11 mouse cellular contexts compared by ENCODE assay signal in genomic region chr5:75976696-75977095, GRCm38 (mm10). TPM values are rescaled to one million over a fixed set of nuclear protein-coding genes. Genes with fewer than 3 reads are reported as not detected.
DNase-seq lines count a peak whose midpoint lies in the region; ATAC-seq and TF ChIP-seq lines count a peak whose summit lies in the region.
"Had no signal": no experiment of that assay in that cellular context is flagged by ENCODE, and none has a peak within 500 bp of the region (broad histone marks: within the 10 kb centered on the region; RNA-seq: fewer than 3 reads in every experiment).

No protein-coding gene starts in this region.

- H3K4me3 ChIP-seq in lung, adult 2 months (replicated peaks; ENCODE audit: extremely low read depth, low read depth, low read length), result peak overlapping the region; percentile 69
- H3K4me3 ChIP-seq in forebrain, postnatal 0 days (ENCODE audit: low read depth, low read length), result 0 out of 2 replicates have a peak overlapping the region, but pooled peaks have one; percentile 55
- peak overlapping the region; percentile 14 for H3K4me3 ChIP-seq in limb, embryonic 15.5 days

- ATAC-seq in forebrain, postnatal 0 days, result no peak
- ATAC-seq in limb, embryonic 15.5 days (ENCODE audit: insufficient number of reproducible peaks, low FRiP score, low TSS enrichment, low read depth), result no peak

- no peak overlapping the region for H3K4me2 ChIP-seq in forebrain, postnatal 0 days (ENCODE audit: low read depth)
- H3K4me2 ChIP-seq in limb, embryonic 15.5 days, result no peak overlapping the region
- H3K4me2 ChIP-seq: liver, embryonic 15.5 days had no signal

- no peak for TF ChIP-seq CTCF in lung, adult 2 months (IDR thresholded peaks at IDR 0.05; ENCODE audit: insufficient read depth, low read length)
- TF ChIP-seq CTCF in forebrain, postnatal 0 days (IDR thresholded peaks at IDR 0.05; ENCODE audit: low read depth), result no peak

- TF ChIP-seq POLR2A in lung, adult 2 months (IDR thresholded peaks at IDR 0.05; ENCODE audit: borderline replicate concordance, extremely low read depth, low read depth, low read length), result no peak

- no peak overlapping the region for H3K9ac ChIP-seq in forebrain, postnatal 0 days
- H3K9ac ChIP-seq in limb, embryonic 15.5 days, result no peak overlapping the region
- H3K9ac ChIP-seq: liver, embryonic 15.5 days had no signal

- H3K27me3 ChIP-seq in forebrain, postnatal 0 days (ENCODE audit: insufficient read depth, low read length), result peaks cover 59% of the 10 kb centered on the region
- peaks cover 54% of the 10 kb centered on the region for H3K27me3 ChIP-seq in limb, embryonic 15.5 days

- peaks cover 6% of the 10 kb centered on the region for H3K4me1 ChIP-seq in lung, adult 2 months (ENCODE audit: control insufficient read depth, insufficient read depth, low read length)
- peaks cover 6% of the 10 kb centered on the region; the same call in 1 of the 2 replicates for H3K4me1 ChIP-seq in forebrain, postnatal 0 days (ENCODE audit: insufficient read depth)
- H3K4me1 ChIP-seq in limb, embryonic 15.5 days, result peaks cover 17% of the 10 kb centered on the region

- no peaks in the 10 kb centered on the region for H3K36me3 ChIP-seq in forebrain, postnatal 0 days (ENCODE audit: insufficient read depth)
- H3K36me3 ChIP-seq in limb, embryonic 15.5 days, result no peaks in the 10 kb centered on the region
- H3K36me3 ChIP-seq: liver, embryonic 15.5 days had no signal

- no peak for DNase-seq in lung, adult 2 months
- no peak for DNase-seq in lung, postnatal 4 days
- no peak for DNase-seq in forebrain, postnatal 0 days
- DNase-seq in retina, postnatal 1 day, result peak; percentile 93
- no peak for DNase-seq in urinary bladder, postnatal 36 days (ENCODE audit: low spot score in 2 of 2)
- no peak for DNase-seq in right cerebral cortex, postnatal 36 days (ENCODE audit: low spot score in 2 of 2)
- no peak for DNase-seq in layer of hippocampus, adult 18-20 months (ENCODE audit: low spot score in 2 of 2)
- DNase-seq: cerebellum, adult 9-10 months; right cerebral cortex, postnatal 4 days had no signal

- H3K27ac ChIP-seq in forebrain, postnatal 0 days (ENCODE audit: low read depth, low read length), result no peak overlapping the region
- H3K27ac ChIP-seq in limb, embryonic 15.5 days, result no peak overlapping the region
- H3K27ac ChIP-seq: liver, embryonic 15.5 days had no signal

- 43% methylated on average over 9 of the region's 9 CpGs for WGBS in lung, adult 2 months
- WGBS in forebrain, postnatal 0 days, result 15% methylated on average over 9 of the region's 9 CpGs
- WGBS in limb, embryonic 15.5 days, result 48% methylated on average over 9 of the region's 9 CpGs

- no peaks in the 10 kb centered on the region for H3K9me3 ChIP-seq in forebrain, postnatal 0 days (ENCODE audit: low read length)
- no peaks in the 10 kb centered on the region for H3K9me3 ChIP-seq in limb, embryonic 15.5 days
- H3K9me3 ChIP-seq: liver, embryonic 15.5 days had no signal

RNA-seq across cellular contexts. Expression of gene Kdr, which starts 1.6 kb away (rescaled TPM):
- polyA plus RNA-seq in lung, adult 2 months (2012; rRNA removed), result 71.7 and 106 TPM in 2 replicates
- 16.9 and 23.4 TPM in 2 replicates for total RNA-seq in forebrain, postnatal 0 days (2014; rRNA removed)
- polyA plus RNA-seq in forebrain, postnatal 0 days (2015; fragmentation: Nextera tagmentation; extraction: Ambion mirVana), result 8.1 and 12.6 TPM in 2 replicates
- polyA plus RNA-seq in limb, embryonic 15.5 days (2015; fragmentation: Nextera tagmentation; extraction: Ambion mirVana), result 27.0 and 27.1 TPM in 2 replicates
- total RNA-seq in layer of hippocampus, adult 18-20 months (2021), result 1 to 10 TPM; 4.4 to 6.4 TPM

Comparison
In these comparisons a context has a peak if more than half of its experiments do, and no peak if none do; other contexts are left out.
1. H3K4me3 ChIP-seq: peak in every context shown above with its lines; median percentile 69 in lung, adult 2 months; 55 in forebrain, postnatal 0 days; 14 in limb, embryonic 15.5 days.